Mouse (Mus musculus) cerebellum, adult 2 months (tissue): ENCODE results near the gene Itih2.

ENCODE experiments used
- CTCF ChIP-seq: fragments of 200-500 bp; IDR thresholded peaks from 2 replicates; pipeline ENCODE4 v1.5.1; 2011; ENCODE audit warnings: low read depth, mild to moderate bottlenecking, control low read depth, low read length, moderate library complexity, borderline replicate concordance; ENCODE audit not compliant: insufficient read depth
- POLR2A ChIP-seq: fragments of 200-500 bp; IDR thresholded peaks from 2 replicates; pipeline ENCODE4 v1.6.1; 2011; ENCODE audit warnings: low read length, control low read depth, borderline replicate concordance; ENCODE audit not compliant: insufficient read depth

GRCm38 (mm10) chr2:10128571-10128970 is 2.6 kb downstream of the Itih2 start:
- TF ChIP-seq CTCF: no peak
- TF ChIP-seq POLR2A: no peak
